Mouse (Mus musculus): Measurements from ENCODE around the gene Rai14.

The Rai14 gene

GRCm38 (mm10) chr15:10645101-10645500 lies 69.3 kb downstream of the Rai14 start:
- DNase-seq = no peak

- no peak for DNase-seq
Observed at GRCm38 (mm10) chr15:10643819-10644218, 70.6 kb downstream of the Rai14 start.

GRCm38 (mm10) chr15:10643224-10643623 lies 71.2 kb downstream of the Rai14 start:
- DNase-seq = no peak

GRCm38 (mm10) chr15:10642419-10642818 lies 72.0 kb downstream of the Rai14 start:
- no peak for DNase-seq

GRCm38 (mm10) chr15:10640721-10641120 lies 73.7 kb downstream of the Rai14 start:
- no peak for DNase-seq

- peak in 1 of 2 experiments; percentile 37 for DNase-seq
Observed at GRCm38 (mm10) chr15:10637251-10637793, 77.1 kb downstream of the Rai14 start.

- DNase-seq = no peak
Observed at GRCm38 (mm10) chr15:10636844-10637243, 77.6 kb downstream of the Rai14 start.

GRCm38 (mm10) chr15:10635121-10635520 lies 79.3 kb downstream of the Rai14 start:
- DNase-seq = peak; percentile 61 to 76

GRCm38 (mm10) chr15:10634176-10634575 lies 80.2 kb downstream of the Rai14 start:
- DNase-seq = no peak

- peak in 1 of 2 experiments; percentile 34 for DNase-seq
Observed at GRCm38 (mm10) chr15:10633381-10633780, 81.0 kb downstream of the Rai14 start.

GRCm38 (mm10) chr15:10632581-10632980 lies 81.8 kb downstream of the Rai14 start:
- DNase-seq = no peak

GRCm38 (mm10) chr15:10632060-10632459 lies 82.4 kb downstream of the Rai14 start:
- DNase-seq = no peak

GRCm38 (mm10) chr15:10631541-10631940 lies 82.9 kb downstream of the Rai14 start:
- DNase-seq = no peak

GRCm38 (mm10) chr15:10628980-10629346 lies 85.5 kb downstream of the Rai14 start:
- no peak for DNase-seq

GRCm38 (mm10) chr15:10628131-10628979 lies 86.1 kb downstream of the Rai14 start:
- DNase-seq = no peak

GRCm38 (mm10) chr15:10623571-10624227 lies 90.7 kb downstream of the Rai14 start:
- DNase-seq = peak in 1 of 2 experiments; percentile 48

- DNase-seq = no peak
Observed at GRCm38 (mm10) chr15:10621194-10621593, 93.2 kb downstream of the Rai14 start.

GRCm38 (mm10) chr15:10619678-10620077 lies 94.7 kb downstream of the Rai14 start:
- DNase-seq = no peak

- DNase-seq = no peak
Observed at GRCm38 (mm10) chr15:10618276-10618675, 96.1 kb downstream of the Rai14 start.

GRCm38 (mm10) chr15:10616001-10616400 lies 98.4 kb downstream of the Rai14 start:
- DNase-seq = peak; percentile 67 to 72

- DNase-seq = no peak
Observed at GRCm38 (mm10) chr15:10611040-10611439, 103.4 kb downstream of the Rai14 start.

GRCm38 (mm10) chr15:10609107-10609506 lies 105.3 kb downstream of the Rai14 start:
- DNase-seq = no peak

GRCm38 (mm10) chr15:10608508-10609098 lies 105.8 kb downstream of the Rai14 start:
- DNase-seq = peak; percentile 28 to 45

Measured in kidney, postnatal 4 days (tissue).